21 mouse cellular contexts compared by ENCODE assay signal in genomic region chr15:89477806-89478205, GRCm38 (mm10). TPM values are rescaled to one million over a fixed set of nuclear protein-coding genes. Genes with fewer than 3 reads are reported as not detected.
DNase-seq lines count a peak whose midpoint lies in the region; ATAC-seq and TF ChIP-seq lines count a peak whose summit lies in the region.
"Had no signal": no experiment of that assay in that cellular context is flagged by ENCODE, and none has a peak within 500 bp of the region (broad histone marks: within the 10 kb centered on the region; RNA-seq: fewer than 3 reads in every experiment).

No protein-coding gene starts in this region.

- no peak overlapping the region for H3K4me2 ChIP-seq in lung, embryonic 14.5 days
- H3K4me2 ChIP-seq: embryonic facial prominence, embryonic 12.5 days; hindbrain, embryonic 12.5 days; intestine, embryonic 15.5 days; limb, embryonic 15.5 days; midbrain, embryonic 13.5 days had no signal

- peaks cover 6% of the 10 kb centered on the region; the same call in 1 of the 2 replicates for H3K4me1 ChIP-seq in kidney, adult 2 months (ENCODE audit: control insufficient read depth, insufficient read depth, low read length)
- no peaks in the 10 kb centered on the region for H3K4me1 ChIP-seq in lung, embryonic 14.5 days (ENCODE audit: insufficient read depth)
- peaks cover 25% of the 10 kb centered on the region for H3K4me1 ChIP-seq in brown adipose tissue, adult 24 weeks (ENCODE audit: control insufficient read depth, insufficient read depth, insufficient read length, low read length)

- ATAC-seq in lung, embryonic 14.5 days (ENCODE audit: insufficient read depth) = no peak
- ATAC-seq: intestine, embryonic 15.5 days; midbrain, embryonic 13.5 days had no signal

- peak overlapping the region; percentile 54 for H3K27ac ChIP-seq in kidney, adult 2 months (ENCODE audit: insufficient read depth, low read depth, low read length)
- H3K27ac ChIP-seq in lung, embryonic 14.5 days (ENCODE audit: low read depth) = no peak overlapping the region
- peak overlapping the region; percentile 93 for H3K27ac ChIP-seq in brown adipose tissue, adult 24 weeks (replicated peaks; ENCODE audit: low read depth, low read length)
- H3K27ac ChIP-seq: embryonic facial prominence, embryonic 12.5 days; hindbrain, embryonic 12.5 days; intestine, embryonic 15.5 days; limb, embryonic 15.5 days had no signal

- H3K4me3 ChIP-seq in kidney, adult 2 months (ENCODE audit: insufficient read depth, low read depth, low read length) = no peak overlapping the region
- no peak overlapping the region for H3K4me3 ChIP-seq in lung, embryonic 14.5 days (ENCODE audit: low read depth, low read length)
- peak overlapping the region; percentile 44 for H3K4me3 ChIP-seq in brown adipose tissue, adult 24 weeks (ENCODE audit: insufficient read depth, low read depth, low read length)
- H3K4me3 ChIP-seq: embryonic facial prominence, embryonic 12.5 days; hindbrain, embryonic 12.5 days; intestine, embryonic 15.5 days; limb, embryonic 15.5 days; midbrain, embryonic 13.5 days; myocyte had no signal

- no peak overlapping the region for H3K9ac ChIP-seq in lung, embryonic 14.5 days
- H3K9ac ChIP-seq: embryonic facial prominence, embryonic 12.5 days; hindbrain, embryonic 12.5 days; intestine, embryonic 15.5 days; limb, embryonic 15.5 days; midbrain, embryonic 13.5 days had no signal

- WGBS in kidney, adult 2 months = 61% methylated on average over 8 of the region's 8 CpGs
- WGBS in lung, embryonic 14.5 days = 51% methylated on average over 8 of the region's 8 CpGs

- no peaks in the 10 kb centered on the region for H3K9me3 ChIP-seq in lung, embryonic 14.5 days (ENCODE audit: low read depth, low read length)
- H3K9me3 ChIP-seq: hindbrain, embryonic 12.5 days; intestine, embryonic 15.5 days; limb, embryonic 15.5 days had no signal

- H3K27me3 ChIP-seq in kidney, adult 2 months (replicated peaks; ENCODE audit: control insufficient read depth, insufficient read depth, low read length) = no peaks in the 10 kb centered on the region
- no peaks in the 10 kb centered on the region for H3K27me3 ChIP-seq in lung, embryonic 14.5 days (ENCODE audit: insufficient read depth, low read length)
- H3K27me3 ChIP-seq: embryonic facial prominence, embryonic 12.5 days; hindbrain, embryonic 12.5 days; intestine, embryonic 15.5 days; limb, embryonic 15.5 days had no signal

- TF ChIP-seq POLR2A in kidney, adult 2 months (IDR thresholded peaks at IDR 0.05; ENCODE audit: low read depth, low read length) = no peak

- intact Hi-C loops in heart, postnatal 25 days (cut with DNase I) = no loop called here

- DNase-seq in heart, adult 11 months = peak; percentile 90
- DNase-seq in heart, postnatal 25 days (ENCODE audit: low spot score) = no peak
- DNase-seq in kidney, adult 2 months = peak; percentile 23
- DNase-seq in kidney, adult 8-10 months = no peak
- DNase-seq in lung, embryonic 14.5 days = peak; percentile 36
- DNase-seq in lung, postnatal 4 days = no peak
- DNase-seq in gastrocnemius, adult 18-20 months (ENCODE audit: low spot score) = no peak
- DNase-seq: adrenal gland, postnatal 14 days; B cell, adult 2 months; cerebellum, postnatal 36 days; gastrocnemius, postnatal 36 days; thymus, adult 2 months had no signal

- H3K36me3 ChIP-seq in kidney, adult 2 months (ENCODE audit: control insufficient read depth, insufficient read depth, low read length) = no peaks in the 10 kb centered on the region
- H3K36me3 ChIP-seq in lung, embryonic 14.5 days (ENCODE audit: insufficient read depth) = no peaks in the 10 kb centered on the region
- H3K36me3 ChIP-seq: embryonic facial prominence, embryonic 12.5 days; hindbrain, embryonic 12.5 days; intestine, embryonic 15.5 days; limb, embryonic 15.5 days; midbrain, embryonic 13.5 days had no signal

- no peak for TF ChIP-seq CTCF in kidney, adult 2 months (conservative IDR thresholded peaks at IDR 0.05; ENCODE audit: insufficient read depth, insufficient read length, low read depth, low read length)
- no peak for TF ChIP-seq CTCF in lung, embryonic 14.5 days (IDR thresholded peaks at IDR 0.05; ENCODE audit: low read depth)

RNA-seq across cellular contexts. Expression of gene Arsa, which starts 0.6 kb away (rescaled TPM):
- total RNA-seq in heart, postnatal 25 days (2021) = 10 to 100 TPM; 12.0 to 13.1 TPM
- 26.0 and 30.0 TPM in 2 replicates for polyA plus RNA-seq in kidney, adult 2 months (2012; rRNA removed)
- polyA plus RNA-seq in lung, embryonic 14.5 days (2014; fragmentation: Nextera tagmentation; extraction: Ambion mirVana) = 12.7 and 14.2 TPM in 2 replicates
- polyA plus RNA-seq in brown adipose tissue, adult 24 weeks (2012; ENCODE audit: insufficient read depth, insufficient read length, missing spikeins) = 17.2 and 24.2 TPM in 2 replicates
- 1 to 10 TPM; 2.8 to 4.0 TPM for total RNA-seq in gastrocnemius, adult 18-20 months (2021)

RNA-seq across cellular contexts. Expression of gene Shank3, which starts 21.6 kb away (rescaled TPM):
- 10 to 100 TPM; 48.2 to 53.3 TPM for total RNA-seq in heart, postnatal 25 days (2021)
- 18.0 and 19.5 TPM in 2 replicates for polyA plus RNA-seq in kidney, adult 2 months (2012; rRNA removed)
- 3.2 and 3.9 TPM in 2 replicates for polyA plus RNA-seq in lung, embryonic 14.5 days (2014; fragmentation: Nextera tagmentation; extraction: Ambion mirVana)
- polyA plus RNA-seq in brown adipose tissue, adult 24 weeks (2012; ENCODE audit: insufficient read depth, insufficient read length, missing spikeins) = 6.8 and 15.5 TPM in 2 replicates
- 10 to 100 TPM in 1 of 2 experiments, 1 to 10 TPM in 1; 8.9 to 12.6 TPM for total RNA-seq in gastrocnemius, adult 18-20 months (2021)

RNA-seq across cellular contexts. Expression of gene Mapk8ip2, which starts 24.1 kb away (rescaled TPM):
- under 1 TPM; 0.10 to 0.11 TPM for total RNA-seq in heart, postnatal 25 days (2021)
- 0.29 and 0.59 TPM in 2 replicates for polyA plus RNA-seq in kidney, adult 2 months (2012; rRNA removed)
- polyA plus RNA-seq in lung, embryonic 14.5 days (2014; fragmentation: Nextera tagmentation; extraction: Ambion mirVana) = 0.57 and 0.60 TPM in 2 replicates
- polyA plus RNA-seq in brown adipose tissue, adult 24 weeks (2012; ENCODE audit: insufficient read depth, insufficient read length, missing spikeins) = not detected in 2 replicates
- total RNA-seq in gastrocnemius, adult 18-20 months (2021) = under 1 TPM; 0.25 to 0.57 TPM

RNA-seq across cellular contexts. Expression of gene Chkb, which starts 48.1 kb away (rescaled TPM):
- 10 to 100 TPM; 40.6 to 44.9 TPM for total RNA-seq in heart, postnatal 25 days (2021)
- 58.2 and 62.6 TPM in 2 replicates for polyA plus RNA-seq in kidney, adult 2 months (2012; rRNA removed)
- polyA plus RNA-seq in lung, embryonic 14.5 days (2014; fragmentation: Nextera tagmentation; extraction: Ambion mirVana) = 45.9 and 48.3 TPM in 2 replicates
- polyA plus RNA-seq in brown adipose tissue, adult 24 weeks (2012; ENCODE audit: insufficient read depth, insufficient read length, missing spikeins) = 151 and 203 TPM in 2 replicates
- 10 to 100 TPM; 19.7 to 27.0 TPM for total RNA-seq in gastrocnemius, adult 18-20 months (2021)

RNA-seq across cellular contexts. Expression of gene Gm44502, which starts 48.3 kb away (rescaled TPM):
- 10 to 100 TPM; 14.5 to 16.4 TPM for total RNA-seq in heart, postnatal 25 days (2021)
- 1.1 and 1.5 TPM in 2 replicates for polyA plus RNA-seq in kidney, adult 2 months (2012; rRNA removed)
- polyA plus RNA-seq in lung, embryonic 14.5 days (2014; fragmentation: Nextera tagmentation; extraction: Ambion mirVana) = 0.15 TPM in 1 of 2 replicates, not detected in the other
- polyA plus RNA-seq in brown adipose tissue, adult 24 weeks (2012; ENCODE audit: insufficient read depth, insufficient read length, missing spikeins) = 2.1 and 11.4 TPM in 2 replicates
- under 1 TPM in 1 of 2 experiments, not detected in 1; 0.52 TPM for total RNA-seq in gastrocnemius, adult 18-20 months (2021)
- total RNA-seq: left cerebral cortex, postnatal 14 days had no signal
- polyA plus RNA-seq: embryonic facial prominence, embryonic 12.5 days; hindbrain, embryonic 12.5 days; intestine, embryonic 15.5 days; limb, embryonic 15.5 days; midbrain, embryonic 13.5 days; stomach, embryonic 14.5 days had no signal

Comparison
In these comparisons a context has a peak if more than half of its experiments do, and no peak if none do; other contexts are left out.
1. DNase-seq: peak in heart, adult 11 months (single experiment), kidney, adult 2 months (single experiment) and lung, embryonic 14.5 days (single experiment); none in heart, postnatal 25 days (single experiment), kidney, adult 8-10 months (0 of 2), lung, postnatal 4 days (0 of 2) and gastrocnemius, adult 18-20 months (single experiment).